Mouse (Mus musculus) heart, embryonic 15.5 days (tissue): ENCODE measurements at regions not wholly inside any gene's neighbourhood (a gene's known extent, or its start where the extent isn't known, plus 50 kb on each side); places are given as distances from the start of the nearest gene placed in this dataset.

ENCODE experiments used
- ATAC-seq: fragments of 200-750 bp; cut with Nextera tagmentation; replicated peaks from 2 replicates; pipeline ENCODE4 v1.8.0; 2017; ENCODE audit warnings: low read depth, moderate TSS enrichment; ENCODE audit not compliant: insufficient number of reproducible peaks, insufficient read depth, low FRiP score
- H3K27ac ChIP-seq: fragments of 300-500 bp; sonication (generic); 2 replicates; pipeline ENCODE4 v1.5.1; 2015; ENCODE audit warnings: mild to moderate bottlenecking, inconsistent platforms
- H3K27me3 ChIP-seq: fragments of 300-500 bp; sonication (generic); 2 replicates; pipeline ENCODE4 v1.6.1; 2015; ENCODE audit warnings: inconsistent platforms
- H3K36me3 ChIP-seq: fragments of 300-500 bp; sonication (generic); 2 replicates; pipeline ENCODE4 v1.6.1; 2015; ENCODE audit warnings: mild to moderate bottlenecking, inconsistent platforms
- H3K4me1 ChIP-seq: fragments of 300-500 bp; sonication (generic); replicated peaks from 2 replicates; pipeline ENCODE4 v1.6.1; 2015; ENCODE audit warnings: inconsistent platforms
- H3K4me2 ChIP-seq: fragments of 300-500 bp; sonication (generic); 2 replicates; pipeline ENCODE4 v1.6.1; 2015; ENCODE audit warnings: inconsistent platforms, mild to moderate bottlenecking, moderate library complexity
- H3K4me3 ChIP-seq: fragments of 300-500 bp; sonication (generic); 2 replicates; pipeline ENCODE4 v1.5.1; 2015; ENCODE audit warnings: mild to moderate bottlenecking, inconsistent platforms
- H3K9ac ChIP-seq: fragments of 300-500 bp; sonication (generic); 2 replicates; pipeline ENCODE4 v1.6.1; 2015; ENCODE audit warnings: mild to moderate bottlenecking, inconsistent platforms
- H3K9me3 ChIP-seq: fragments of 300-500 bp; sonication (generic); replicated peaks from 2 replicates; pipeline ENCODE4 v1.6.1; 2016; ENCODE audit warnings: inconsistent platforms
- WGBS: fragments of 180-500 bp; shearing (Covaris S2); methylation state at CpG from one replicate; pipeline ENCODE4 v1.1.7; 2015; ENCODE audit warnings: mixed read lengths; 5-methylcytosine and 5-hydroxymethylcytosine counted together

- H3K4me3 ChIP-seq = no peak overlapping the region
- H3K9me3 ChIP-seq = no peaks in the 10 kb centered on the region
- H3K27me3 ChIP-seq = no peaks in the 10 kb centered on the region; the same call in 1 of the 2 replicates
- no peaks in the 10 kb centered on the region for H3K36me3 ChIP-seq
- H3K9ac ChIP-seq = no peak overlapping the region
- H3K4me2 ChIP-seq = peak overlapping the region; percentile 26
- no peaks in the 10 kb centered on the region for H3K4me1 ChIP-seq
- no peak overlapping the region for H3K27ac ChIP-seq
- 32% methylated on average over 7 of the region's 7 CpGs for WGBS
- no peak for ATAC-seq
Observed at GRCm38 (mm10) chr16:25585070-25585454, 98.5 kb upstream of the Trp63 start.

- Histone ChIP-seq H3K27ac (no peak overlapping the region), H3K9me3 (no peaks in the 10 kb centered on the region), H3K4me3 (no peak overlapping the region), H3K36me3 (no peaks in the 10 kb centered on the region), H3K4me1 (no peaks in the 10 kb centered on the region), H3K27me3 (no peaks in the 10 kb centered on the region; the same call in 1 of the 2 replicates), H3K9ac (no peak overlapping the region), H3K4me2 (no peak overlapping the region)
- ATAC-seq = no peak
- 81% methylated on average over 3 of the region's 3 CpGs for WGBS
Observed at GRCm38 (mm10) chr16:25585953-25586352, 97.6 kb upstream of the Trp63 start.

GRCm38 (mm10) chr16:25587879-25588347 lies 95.7 kb upstream of the Trp63 start:
- H3K4me3 ChIP-seq = no peak overlapping the region
- H3K27me3 ChIP-seq = no peaks in the 10 kb centered on the region; the same call in 1 of the 2 replicates
- ATAC-seq = no peak
- H3K27ac ChIP-seq = no peak overlapping the region
- H3K4me2 ChIP-seq = no peak overlapping the region
- H3K9ac ChIP-seq = no peak overlapping the region
- H3K4me1 ChIP-seq = no peaks in the 10 kb centered on the region
- WGBS = 82% methylated on average over 10 of the region's 10 CpGs
- no peaks in the 10 kb centered on the region for H3K9me3 ChIP-seq
- no peaks in the 10 kb centered on the region for H3K36me3 ChIP-seq

GRCm38 (mm10) chr16:25597435-25597834 lies 86.1 kb upstream of the Trp63 start:
- no peak overlapping the region for H3K4me2 ChIP-seq
- no peak overlapping the region for H3K9ac ChIP-seq
- ATAC-seq = no peak
- H3K27me3 ChIP-seq = no peaks in the 10 kb centered on the region
- H3K36me3 ChIP-seq = no peaks in the 10 kb centered on the region
- H3K9me3 ChIP-seq = no peaks in the 10 kb centered on the region
- 83% methylated on average over 1 of the region's 1 CpGs for WGBS
- no peaks in the 10 kb centered on the region for H3K4me1 ChIP-seq
- H3K4me3 ChIP-seq = no peak overlapping the region
- H3K27ac ChIP-seq = no peak overlapping the region

GRCm38 (mm10) chr16:25603121-25603520 lies 80.4 kb upstream of the Trp63 start:
- Histone ChIP-seq H3K9me3 (no peaks in the 10 kb centered on the region), H3K36me3 (no peaks in the 10 kb centered on the region)
- 88% methylated on average over 2 of the region's 2 CpGs for WGBS

GRCm38 (mm10) chr16:25615229-25615628 lies 68.3 kb upstream of the Trp63 start:
- Histone ChIP-seq H3K27ac (no peak overlapping the region), H3K9ac (no peak overlapping the region), H3K36me3 (no peaks in the 10 kb centered on the region), H3K4me2 (no peak overlapping the region), H3K9me3 (no peaks in the 10 kb centered on the region), H3K4me1 (no peaks in the 10 kb centered on the region), H3K4me3 (no peak overlapping the region), H3K27me3 (no peaks in the 10 kb centered on the region)
- ATAC-seq = no peak
- 45% methylated on average over 4 of the region's 4 CpGs for WGBS

More at GRCm38 (mm10) chr16:25603121-25603520, 80.4 kb upstream of the Trp63 start:
- Histone ChIP-seq H3K27ac (no peak overlapping the region), H3K4me3 (no peak overlapping the region), H3K4me1 (no peaks in the 10 kb centered on the region), H3K9ac (no peak overlapping the region), H3K27me3 (no peaks in the 10 kb centered on the region), H3K4me2 (no peak overlapping the region)
- no peak for ATAC-seq

- H3K27ac ChIP-seq = no peak overlapping the region
- H3K27me3 ChIP-seq = no peaks in the 10 kb centered on the region
- no peak for ATAC-seq
- no peaks in the 10 kb centered on the region for H3K4me1 ChIP-seq
- H3K9me3 ChIP-seq = no peaks in the 10 kb centered on the region
- H3K36me3 ChIP-seq = no peaks in the 10 kb centered on the region
- H3K4me2 ChIP-seq = no peak overlapping the region
- no peak overlapping the region for H3K4me3 ChIP-seq
- no peak overlapping the region for H3K9ac ChIP-seq
Observed at GRCm38 (mm10) chr16:25615646-25616045, 67.9 kb upstream of the Trp63 start.

- no peaks in the 10 kb centered on the region for H3K36me3 ChIP-seq
- H3K4me2 ChIP-seq = no peak overlapping the region
- H3K4me3 ChIP-seq = no peak overlapping the region
- 77% methylated on average over 4 of the region's 4 CpGs for WGBS
- H3K27ac ChIP-seq = no peak overlapping the region
- no peaks in the 10 kb centered on the region for H3K27me3 ChIP-seq
- no peaks in the 10 kb centered on the region for H3K9me3 ChIP-seq
- ATAC-seq = no peak
- H3K4me1 ChIP-seq = no peaks in the 10 kb centered on the region
- H3K9ac ChIP-seq = no peak overlapping the region
Observed at GRCm38 (mm10) chr16:25618898-25619297, 64.7 kb upstream of the Trp63 start.

GRCm38 (mm10) chr16:25622651-25623050 lies 60.9 kb upstream of the Trp63 start:
- no peaks in the 10 kb centered on the region for H3K27me3 ChIP-seq
- H3K4me2 ChIP-seq = no peak overlapping the region
- WGBS = 92% methylated on average over 2 of the region's 2 CpGs
- H3K4me3 ChIP-seq = no peak overlapping the region
- no peaks in the 10 kb centered on the region for H3K36me3 ChIP-seq
- no peaks in the 10 kb centered on the region for H3K4me1 ChIP-seq
- H3K9ac ChIP-seq = no peak overlapping the region
- ATAC-seq = no peak
- no peak overlapping the region for H3K27ac ChIP-seq
- H3K9me3 ChIP-seq = no peaks in the 10 kb centered on the region

GRCm38 (mm10) chr16:25623986-25624623 lies 59.5 kb upstream of the Trp63 start:
- H3K4me1 ChIP-seq = no peaks in the 10 kb centered on the region
- H3K9ac ChIP-seq = no peak overlapping the region
- H3K27ac ChIP-seq = no peak overlapping the region
- H3K9me3 ChIP-seq = no peaks in the 10 kb centered on the region
- WGBS = 61% methylated on average over 1 of the region's 1 CpGs
- ATAC-seq = no peak
- no peak overlapping the region for H3K4me2 ChIP-seq
- H3K36me3 ChIP-seq = no peaks in the 10 kb centered on the region
- no peaks in the 10 kb centered on the region for H3K27me3 ChIP-seq
- no peak overlapping the region for H3K4me3 ChIP-seq

GRCm38 (mm10) chr16:25629750-25630149 lies 53.8 kb upstream of the Trp63 start:
- Histone ChIP-seq H3K36me3 (no peaks in the 10 kb centered on the region), H3K4me1 (no peaks in the 10 kb centered on the region), H3K9me3 (no peaks in the 10 kb centered on the region), H3K4me3 (no peak overlapping the region), H3K9ac (no peak overlapping the region), H3K27me3 (no peaks in the 10 kb centered on the region), H3K4me2 (no peak overlapping the region), H3K27ac (no peak overlapping the region)
- no peak for ATAC-seq
- WGBS = 54% methylated on average over 3 of the region's 3 CpGs

GRCm38 (mm10) chr16:25631139-25631716 lies 52.3 kb upstream of the Trp63 start:
- H3K4me2 ChIP-seq = no peak overlapping the region
- H3K9me3 ChIP-seq = no peaks in the 10 kb centered on the region
- no peak overlapping the region for H3K27ac ChIP-seq
- WGBS = 83% methylated on average over 6 of the region's 6 CpGs
- no peak for ATAC-seq
- H3K9ac ChIP-seq = no peak overlapping the region
- H3K4me1 ChIP-seq = no peaks in the 10 kb centered on the region
- no peak overlapping the region for H3K4me3 ChIP-seq
- no peaks in the 10 kb centered on the region for H3K27me3 ChIP-seq
- H3K36me3 ChIP-seq = no peaks in the 10 kb centered on the region
